Mouse (Mus musculus): ENCODE results near the gene Srgn. TPM values are rescaled to one million over a fixed set of nuclear protein-coding genes. Genes with fewer than 3 reads are reported as not detected.

The Srgn gene
- polyA plus RNA-seq, 2 experiments: 23.7 to 82.6 TPM

DNA sequence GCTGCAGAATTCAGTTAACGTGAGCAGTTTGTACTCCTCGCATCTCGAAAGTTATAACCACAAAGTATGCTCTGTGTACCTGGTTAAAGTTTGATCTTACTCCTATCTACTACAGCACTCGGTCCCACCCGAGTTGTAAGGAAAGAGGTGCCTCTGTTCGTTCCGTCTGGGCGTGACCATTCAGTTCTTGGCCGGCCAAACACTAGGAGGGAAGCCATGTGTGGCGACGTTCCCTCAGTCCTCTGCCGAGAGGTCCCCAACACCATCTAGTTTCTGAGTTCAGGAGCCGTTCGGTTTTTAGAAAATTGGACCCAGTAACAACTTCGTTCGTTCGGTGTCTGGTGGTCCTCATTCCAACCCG is 77.0 kb downstream of the Srgn start:
- TF ChIP-seq EP300 (IDR thresholded peaks at IDR 0.05; ENCODE audit: low read depth): no peak
- H3K4me3 ChIP-seq (ENCODE audit: insufficient read depth in 1 of 2, low read depth in 2 of 2, low read length in 2 of 2): peak overlapping the region; percentile 80 to 100
- no peaks in the 10 kb centered on the region for H3K27me3 ChIP-seq (ENCODE audit: control insufficient read depth, insufficient read depth, low read length)
- peak overlapping the region; percentile 99 for H3K9ac ChIP-seq (replicated peaks)
- peaks cover 10% of the 10 kb centered on the region for H3K36me3 ChIP-seq (replicated peaks; ENCODE audit: control insufficient read depth, insufficient read depth, low read depth)
- peaks cover 11 to 17% of the 10 kb centered on the region in 2 experiments for H3K4me1 ChIP-seq (replicated peaks; ENCODE audit: control insufficient read depth in 2 of 2, insufficient read depth in 2 of 2, low read length in 1 of 2)
- H3K9me3 ChIP-seq (ENCODE audit: control insufficient read depth, low read length): no peaks in the 10 kb centered on the region
- 28% methylated on average over 18 of the region's 18 CpGs for WGBS (ENCODE audit: insufficient replicate concordance)
- ATAC-seq (ENCODE audit: insufficient read depth) (peak; percentile 35; the same call in 1 of the 2 replicates), DNase-seq (ENCODE audit: low read depth in 3 of 3, low spot score in 3 of 3) (peak in 1 of 3 experiments; percentile 9)
- peak overlapping the region; percentile 73 for H3K4me2 ChIP-seq (ENCODE audit: low read depth)
- H3K27ac ChIP-seq: peak overlapping the region; percentile 71

DNA sequence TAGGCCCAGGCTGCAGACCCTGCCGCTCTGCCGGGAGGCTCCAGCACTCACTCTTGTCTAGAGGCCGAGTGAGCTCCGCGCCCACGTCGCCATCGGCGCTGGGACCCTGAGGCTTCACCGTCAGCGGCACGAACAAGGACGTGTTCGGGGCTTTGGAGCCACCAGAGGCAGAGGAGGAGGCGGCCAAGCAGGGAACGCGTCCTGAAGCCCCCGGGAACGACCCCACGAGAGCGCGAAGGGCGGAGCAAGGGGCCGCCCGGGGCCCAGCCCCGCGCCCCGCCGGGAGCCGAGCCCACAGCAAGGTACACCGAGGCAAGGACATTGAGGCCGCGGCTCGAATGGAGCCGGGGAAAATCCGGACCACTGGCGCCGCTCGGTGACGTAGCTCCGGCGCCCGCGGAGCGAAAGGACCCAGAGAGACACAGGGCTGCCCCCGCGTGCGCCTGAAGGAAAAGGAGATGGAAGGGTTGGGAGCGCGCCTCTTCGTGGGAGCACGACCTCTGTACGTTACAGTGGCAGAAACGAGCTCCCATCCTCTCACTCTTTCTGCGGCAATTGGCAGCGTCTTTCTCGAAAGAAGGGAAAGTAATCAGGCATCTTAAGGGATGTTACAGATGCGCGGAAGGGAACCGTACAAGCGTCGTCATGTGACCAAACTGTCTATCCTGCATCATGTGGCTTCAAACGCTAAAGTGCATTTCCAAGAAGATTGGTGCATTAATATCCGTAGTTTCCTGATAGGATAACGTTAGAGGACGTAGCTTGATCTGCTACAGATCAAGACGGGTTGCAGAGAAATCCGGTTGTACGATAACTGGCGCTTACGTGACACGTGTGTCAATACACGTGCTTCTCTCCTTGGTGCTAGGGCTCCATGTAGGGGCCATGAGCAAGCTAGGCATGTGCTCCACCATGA is 77.6 kb downstream of the Srgn start, which contains the start of the genes 4930507D05Rik and Supv3l1:
Gene 4930507D05Rik (plus strand): TSS at position 126 of the 916 bp plus-strand sequence.
Gene Supv3l1 (minus strand): TSS at position 375 of the 916 bp plus-strand sequence.
- peak within 1 kb of the TSS; percentile 73 for H3K4me2 ChIP-seq (ENCODE audit: low read depth)
- peaks cover 9% of the 10 kb centered on the region for H3K36me3 ChIP-seq (replicated peaks; ENCODE audit: control insufficient read depth, insufficient read depth, low read depth)
- H3K27me3 ChIP-seq (ENCODE audit: control insufficient read depth, insufficient read depth, low read length): no peaks in the 10 kb centered on the region
- TF ChIP-seq CTCF (IDR thresholded peaks at IDR 0.05; ENCODE audit: low read depth) (no peak), EP300 (IDR thresholded peaks at IDR 0.05; ENCODE audit: low read depth) (peak; percentile 79)
- H3K27ac ChIP-seq: peak within 1 kb of the TSS; percentile 71
- peaks cover 11 to 17% of the 10 kb centered on the region in 2 experiments for H3K4me1 ChIP-seq (replicated peaks; ENCODE audit: control insufficient read depth in 2 of 2, insufficient read depth in 2 of 2, low read length in 1 of 2)
- H3K9me3 ChIP-seq (ENCODE audit: control insufficient read depth, low read length): no peaks in the 10 kb centered on the region
- H3K4me3 ChIP-seq (ENCODE audit: insufficient read depth in 1 of 2, low read depth in 2 of 2, low read length in 2 of 2): peak within 1 kb of the TSS; percentile 80 to 100
- under 1% methylated on average over 73 of the region's 73 CpGs for WGBS (ENCODE audit: insufficient replicate concordance)
- DNase-seq (ENCODE audit: low read depth in 3 of 3, low spot score in 3 of 3) (peak; percentile 67 to 78 (median 68)), ATAC-seq (ENCODE audit: insufficient read depth) (peak; percentile 84)
- peak within 1 kb of the TSS; percentile 99 for H3K9ac ChIP-seq (replicated peaks)

Other genes with a start within 250 kb of the Srgn start
- gene Hk1, start 147.5 kb downstream of the Srgn start, polyA plus RNA-seq (2012; rRNA removed): 40.8 and 56.1 TPM in 2 replicates
- gene Hk1, start 147.5 kb downstream of the Srgn start, polyA plus RNA-seq (2014; fragmentation: Nextera tagmentation; extraction: Ambion mirVana): 54.2 and 58.7 TPM in 2 replicates
- 3.4 and 4.1 TPM in 2 replicates for gene Hkdc1, start 105.0 kb downstream of the Srgn start, polyA plus RNA-seq (2012; rRNA removed)
- gene Hkdc1, start 105.0 kb downstream of the Srgn start, polyA plus RNA-seq (2014; fragmentation: Nextera tagmentation; extraction: Ambion mirVana): 2.4 and 2.8 TPM in 2 replicates
- 0.11 TPM in 2 replicates for gene 4930507D05Rik, start 78.0 kb downstream of the Srgn start, polyA plus RNA-seq (2012; rRNA removed)
- 0.25 TPM in 1 of 2 replicates, not detected in the other for gene 4930507D05Rik, start 78.0 kb downstream of the Srgn start, polyA plus RNA-seq (2014; fragmentation: Nextera tagmentation; extraction: Ambion mirVana)
- gene Supv3l1, start 77.7 kb downstream of the Srgn start, polyA plus RNA-seq (2012; rRNA removed): 12.6 and 16.4 TPM in 2 replicates
- gene Supv3l1, start 77.7 kb downstream of the Srgn start, polyA plus RNA-seq (2014; fragmentation: Nextera tagmentation; extraction: Ambion mirVana): 13.5 and 14.4 TPM in 2 replicates
- 9.1 and 14.7 TPM in 2 replicates for gene Vps26a, start 40.6 kb downstream of the Srgn start, polyA plus RNA-seq (2012; rRNA removed)
- gene Vps26a, start 40.6 kb downstream of the Srgn start, polyA plus RNA-seq (2014; fragmentation: Nextera tagmentation; extraction: Ambion mirVana): 40.6 and 42.8 TPM in 2 replicates
- 6.0 and 9.2 TPM in 2 replicates for gene Kif1bp, start 51.0 kb upstream of the Srgn start, polyA plus RNA-seq (2012; rRNA removed)
- gene Kif1bp, start 51.0 kb upstream of the Srgn start, polyA plus RNA-seq (2014; fragmentation: Nextera tagmentation; extraction: Ambion mirVana): 11.5 and 13.5 TPM in 2 replicates
- 17.7 and 31.5 TPM in 2 replicates for gene Ddx21, start 74.8 kb upstream of the Srgn start, polyA plus RNA-seq (2012; rRNA removed)
- 19.2 and 20.3 TPM in 2 replicates for gene Ddx21, start 74.8 kb upstream of the Srgn start, polyA plus RNA-seq (2014; fragmentation: Nextera tagmentation; extraction: Ambion mirVana)
- gene Ddx50, start 123.8 kb upstream of the Srgn start, polyA plus RNA-seq (2012; rRNA removed): 9.9 and 22.7 TPM in 2 replicates
- 36.7 and 41.0 TPM in 2 replicates for gene Ddx50, start 123.8 kb upstream of the Srgn start, polyA plus RNA-seq (2014; fragmentation: Nextera tagmentation; extraction: Ambion mirVana)
- gene Stox1, start 198.7 kb upstream of the Srgn start, polyA plus RNA-seq (2012; rRNA removed): 0.13 and 0.21 TPM in 2 replicates
- 0.04 and 0.34 TPM in 2 replicates for gene Stox1, start 198.7 kb upstream of the Srgn start, polyA plus RNA-seq (2014; fragmentation: Nextera tagmentation; extraction: Ambion mirVana)

Measured in liver, embryonic 14.5 days (tissue).